Mouse (Mus musculus) forebrain, embryonic 10.5 days (tissue): Measurements from ENCODE around the gene Fh1. TPM values are rescaled to one million over a fixed set of nuclear protein-coding genes. Genes with fewer than 3 reads are reported as not detected.

Experiments used
- DNase-seq: peaks from one replicate; pipeline ENCODE4 v3.0.0-alpha.2; 2017; ENCODE audit warnings: low spot score; ENCODE audit errors: extremely low spot score
- H3K27ac ChIP-seq: fragments of 300-500 bp; sonication (generic); 2 replicates; pipeline ENCODE4 v1.5.1; 2016; ENCODE audit warnings: mild to moderate bottlenecking
- H3K27me3 ChIP-seq: fragments of 300-500 bp; sonication (generic); 2 replicates; pipeline ENCODE4 v1.6.1; 2016; ENCODE audit warnings: mild to moderate bottlenecking; ENCODE audit not compliant: poor library complexity, severe bottlenecking
- H3K36me3 ChIP-seq: fragments of 300-500 bp; sonication (generic); replicated peaks from 2 replicates; pipeline ENCODE4 v1.6.1; 2016; ENCODE audit warnings: mild to moderate bottlenecking, moderate library complexity
- H3K4me1 ChIP-seq: fragments of 300-500 bp; sonication (generic); 2 replicates; pipeline ENCODE4 v1.6.1; 2016
- H3K4me3 ChIP-seq: fragments of 300-500 bp; sonication (generic); 2 replicates; pipeline ENCODE4 v1.5.1; 2016; ENCODE audit warnings: mild to moderate bottlenecking, moderate library complexity
- H3K9me3 ChIP-seq: fragments of 300-500 bp; sonication (generic); 2 replicates; pipeline ENCODE4 v1.6.1; 2016; ENCODE audit warnings: mild to moderate bottlenecking, moderate library complexity
- WGBS: fragments of 180-500 bp; shearing (Covaris S2); methylation state at CpG from one replicate; pipeline ENCODE4 v1.1.7; 2016; 5-methylcytosine and 5-hydroxymethylcytosine counted together
- polyA plus RNA-seq: library from polyadenylated mRNA; unstranded; fragments of >200 nt; fragmentation: Nextera tagmentation; extraction: Ambion mirVana; gene quantifications from 2 replicates; pipeline ENCODE4 v1.2.1, GENCODE M21; 2016

Fh1 gene
- polyA plus RNA-seq, result 122 and 127 TPM in 2 replicates

DNA sequence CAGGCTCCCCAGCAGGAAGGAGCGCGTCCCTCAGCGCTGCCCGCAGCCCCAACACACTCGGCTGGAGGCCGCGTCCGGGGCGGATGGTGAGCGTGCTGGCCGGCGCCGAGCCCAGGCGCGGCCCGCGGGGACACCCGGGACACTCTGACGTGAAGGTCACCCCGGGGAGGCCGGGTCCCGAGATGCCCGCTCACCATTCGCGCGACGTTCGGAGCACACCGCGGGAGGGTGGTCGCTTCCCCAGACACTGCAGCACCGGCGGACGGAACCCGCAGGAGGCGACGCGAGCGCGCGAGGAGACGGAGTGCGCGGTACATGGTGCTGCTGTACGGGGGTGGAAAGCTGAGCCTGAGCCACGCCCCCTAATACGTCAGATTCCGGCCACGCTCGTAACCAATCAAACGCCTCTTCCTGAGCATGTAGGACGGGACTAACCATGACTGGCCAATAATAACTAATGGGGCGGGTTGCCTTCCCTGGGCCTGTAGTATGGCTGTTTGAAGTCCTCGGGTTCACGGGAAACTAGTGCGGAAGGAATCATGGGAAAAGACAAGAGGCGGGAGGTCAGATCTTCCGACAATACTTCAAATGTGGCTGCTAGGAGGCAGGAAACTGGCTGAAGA lies at the start of gene Fh1:
Fh1 (minus strand) TSS at position 379 of the 623 bp plus-strand sequence.
- peak; percentile 93 for DNase-seq
- H3K36me3 ChIP-seq, result peaks cover 2% of the 10 kb centered on the region
- H3K4me3 ChIP-seq, result peak within 1 kb of the TSS; percentile 95
- WGBS, result under 1% methylated on average over 58 of the region's 58 CpGs
- no peaks in the 10 kb centered on the region for H3K27me3 ChIP-seq
- peak within 1 kb of the TSS; percentile 93 for H3K27ac ChIP-seq
- no peaks in the 10 kb centered on the region for H3K9me3 ChIP-seq
- H3K4me1 ChIP-seq, result peaks cover 16% of the 10 kb centered on the region

DNA sequence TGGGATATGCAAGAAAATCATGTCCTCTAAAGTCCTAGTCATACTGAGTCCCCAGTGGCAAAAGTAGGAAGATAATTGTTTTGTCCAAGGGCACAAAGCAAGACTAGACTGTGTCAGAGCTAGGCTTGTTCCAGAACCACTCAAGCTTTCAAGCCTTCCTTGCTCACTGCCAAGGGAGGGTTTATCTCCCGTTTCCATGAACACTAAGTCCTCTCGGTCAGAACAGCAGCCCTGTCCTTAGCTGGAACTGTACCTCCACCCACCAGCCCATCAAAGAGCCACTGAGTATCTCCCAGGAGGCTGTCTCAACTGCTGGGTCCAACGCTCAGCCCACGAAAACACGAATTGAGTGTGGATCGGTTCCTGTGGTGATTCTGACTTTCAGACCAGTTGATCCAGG lies 49.7 kb upstream of the Fh1 start:
- Histone ChIP-seq H3K27ac (no peak overlapping the region), H3K9me3 (no peaks in the 10 kb centered on the region), H3K4me3 (no peak overlapping the region), H3K27me3 (no peaks in the 10 kb centered on the region), H3K4me1 (0 out of 2 replicates have a peak, but pooled peaks cover under 1% of the 10 kb centered on the region), H3K36me3 (no peaks in the 10 kb centered on the region)
- DNase-seq, result no peak
- WGBS, result 93% methylated on average over 6 of the region's 6 CpGs

GRCm38 (mm10) chr1:175673563-175674325 lies 48.3 kb upstream of the Fh1 start:
- DNase-seq, result no peak
- Histone ChIP-seq H3K4me1 (0 out of 2 replicates have a peak, but pooled peaks cover 4% of the 10 kb centered on the region), H3K9me3 (no peaks in the 10 kb centered on the region), H3K36me3 (no peaks in the 10 kb centered on the region), H3K4me3 (no peak overlapping the region), H3K27ac (no peak overlapping the region), H3K27me3 (no peaks in the 10 kb centered on the region)
- 87% methylated on average over 7 of the region's 7 CpGs for WGBS

DNA sequence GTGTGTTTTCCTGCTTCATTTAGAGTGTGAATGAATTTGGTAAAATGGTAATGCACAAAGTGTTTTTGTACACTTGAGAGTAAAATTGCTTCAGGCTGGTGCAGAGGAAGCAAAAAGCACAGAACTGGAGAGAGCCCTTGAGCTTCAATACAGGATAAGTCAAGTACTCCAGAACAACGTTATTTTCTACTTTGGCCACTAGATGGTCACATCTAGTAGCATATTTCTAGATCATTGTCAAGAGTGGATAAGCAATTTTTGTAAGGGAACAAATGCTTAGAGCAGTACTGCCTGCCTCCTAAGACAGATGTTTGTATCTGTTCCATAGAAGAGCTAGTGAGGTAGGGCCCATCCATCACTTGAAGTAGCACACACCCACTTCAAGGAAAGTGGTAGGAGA lies 46.2 kb upstream of the Fh1 start:
- H3K9me3 ChIP-seq, result no peaks in the 10 kb centered on the region
- no peaks in the 10 kb centered on the region for H3K27me3 ChIP-seq
- no peak for DNase-seq
- no peaks in the 10 kb centered on the region for H3K36me3 ChIP-seq
- H3K4me3 ChIP-seq, result no peak overlapping the region
- WGBS, result 54% methylated on average over 1 of the region's 1 CpGs
- H3K4me1 ChIP-seq, result 0 out of 2 replicates have a peak, but pooled peaks cover 4% of the 10 kb centered on the region
- no peak overlapping the region for H3K27ac ChIP-seq

DNA sequence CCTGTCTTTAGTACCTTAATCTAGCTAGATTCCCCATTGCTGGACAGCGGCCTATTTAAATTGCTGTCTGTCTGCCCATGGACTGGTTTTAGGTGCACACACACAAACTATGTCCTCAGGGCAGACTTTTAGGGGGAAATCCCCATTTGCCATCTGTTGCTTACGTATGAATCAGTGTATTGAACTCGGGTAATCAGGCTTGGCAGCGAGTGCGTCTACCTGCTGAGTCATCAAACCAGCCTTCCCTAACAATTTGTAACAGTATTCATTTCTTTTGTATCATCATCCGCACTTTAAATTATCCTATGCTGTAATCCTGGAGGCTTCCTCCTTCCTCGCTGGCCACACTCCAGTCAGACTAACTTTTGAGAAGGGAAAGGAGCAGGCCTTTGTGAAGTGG lies 44.6 kb upstream of the Fh1 start:
- no peak for DNase-seq
- Histone ChIP-seq H3K4me1 (peaks cover 9% of the 10 kb centered on the region; the same call in 1 of the 2 replicates), H3K4me3 (no peak overlapping the region), H3K27ac (no peak overlapping the region), H3K27me3 (no peaks in the 10 kb centered on the region), H3K9me3 (no peaks in the 10 kb centered on the region), H3K36me3 (no peaks in the 10 kb centered on the region)
- 77% methylated on average over 7 of the region's 7 CpGs for WGBS

GRCm38 (mm10) chr1:175669456-175669855 lies 44.0 kb upstream of the Fh1 start:
- Histone ChIP-seq H3K27me3 (no peaks in the 10 kb centered on the region), H3K4me3 (no peak overlapping the region), H3K36me3 (no peaks in the 10 kb centered on the region), H3K4me1 (peaks cover 9% of the 10 kb centered on the region; the same call in 1 of the 2 replicates), H3K27ac (no peak overlapping the region), H3K9me3 (no peaks in the 10 kb centered on the region)
- DNase-seq, result no peak
- 96% methylated on average over 3 of the region's 3 CpGs for WGBS

DNA sequence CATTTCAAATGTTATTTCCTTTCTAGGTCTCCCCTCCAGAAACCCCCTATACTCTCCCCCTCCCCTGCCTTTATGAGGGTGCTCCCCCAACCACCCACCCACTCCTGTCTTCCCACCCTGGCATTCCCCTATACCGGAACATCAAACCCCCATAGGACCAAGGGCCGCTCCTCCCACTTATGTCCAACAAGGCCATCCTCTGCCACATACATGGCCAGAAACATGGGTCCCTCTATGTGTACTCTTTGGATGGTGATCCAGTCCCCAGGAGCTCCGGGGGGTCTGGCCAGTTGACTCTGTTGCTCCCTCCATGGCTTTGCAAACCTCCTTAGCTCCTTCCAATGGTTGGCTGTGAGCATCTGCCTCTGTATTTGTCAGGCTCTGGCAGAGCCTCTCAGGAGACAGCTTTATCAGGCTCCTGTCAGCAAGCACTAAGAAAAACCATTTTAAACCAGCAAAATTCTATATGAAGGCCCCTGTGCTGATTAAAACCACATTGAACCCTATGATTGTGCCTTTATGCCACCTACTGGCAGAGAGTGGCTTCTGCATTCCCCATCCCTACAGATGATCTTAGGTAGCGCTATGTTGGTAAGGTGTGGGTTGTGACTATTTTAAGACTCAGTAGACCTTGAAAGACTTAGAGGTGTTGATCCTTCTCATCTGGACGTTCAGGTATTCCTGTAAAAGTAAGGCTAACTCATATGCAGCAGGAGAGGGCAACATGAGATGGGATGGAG lies 43.4 kb upstream of the Fh1 start:
- no peak overlapping the region for H3K27ac ChIP-seq
- peaks cover 9% of the 10 kb centered on the region; the same call in 1 of the 2 replicates for H3K4me1 ChIP-seq
- WGBS, result 72% methylated on average over 5 of the region's 5 CpGs
- DNase-seq, result no peak
- no peaks in the 10 kb centered on the region for H3K9me3 ChIP-seq
- no peaks in the 10 kb centered on the region for H3K27me3 ChIP-seq
- H3K4me3 ChIP-seq, result no peak overlapping the region
- H3K36me3 ChIP-seq, result no peaks in the 10 kb centered on the region

GRCm38 (mm10) chr1:175659900-175660299 lies 34.5 kb upstream of the Fh1 start:
- Histone ChIP-seq H3K27me3 (no peaks in the 10 kb centered on the region), H3K36me3 (peaks cover 15% of the 10 kb centered on the region), H3K4me3 (no peak overlapping the region), H3K27ac (no peak overlapping the region), H3K9me3 (no peaks in the 10 kb centered on the region), H3K4me1 (no peaks in the 10 kb centered on the region)
- no peak for DNase-seq
- 95% methylated on average over 4 of the region's 4 CpGs for WGBS

DNA sequence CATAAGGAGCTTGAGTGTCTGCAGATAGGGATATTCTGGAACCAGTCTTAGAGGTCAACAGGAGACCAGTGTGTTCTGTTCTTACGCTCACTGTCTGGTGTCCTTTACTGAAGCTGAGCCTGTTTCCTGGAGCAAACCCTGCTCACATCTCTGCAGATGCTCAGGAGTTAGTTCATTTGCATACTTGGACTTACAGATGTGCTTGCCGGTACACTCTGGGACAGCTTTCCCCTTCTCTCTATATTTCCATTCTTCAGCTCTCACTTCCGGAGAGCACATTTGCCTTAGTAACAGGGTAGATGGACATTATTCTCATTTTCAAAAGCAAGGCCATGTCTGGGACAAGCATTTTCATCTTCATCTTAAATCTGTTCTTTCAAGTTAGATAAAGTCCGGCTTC lies 23.2 kb upstream of the Fh1 start:
- DNase-seq, result no peak
- Histone ChIP-seq H3K9me3 (no peaks in the 10 kb centered on the region), H3K4me1 (no peaks in the 10 kb centered on the region), H3K27me3 (no peaks in the 10 kb centered on the region), H3K4me3 (no peak overlapping the region), H3K36me3 (no peaks in the 10 kb centered on the region), H3K27ac (no peak overlapping the region)
- 97% methylated on average over 4 of the region's 4 CpGs for WGBS

GRCm38 (mm10) chr1:175646952-175647351 lies 21.5 kb upstream of the Fh1 start:
- Histone ChIP-seq H3K4me1 (no peaks in the 10 kb centered on the region), H3K36me3 (no peaks in the 10 kb centered on the region), H3K27me3 (no peaks in the 10 kb centered on the region), H3K4me3 (no peak overlapping the region), H3K9me3 (no peaks in the 10 kb centered on the region), H3K27ac (no peak overlapping the region)
- WGBS, result 86% methylated on average over 9 of the region's 9 CpGs
- no peak for DNase-seq

DNA sequence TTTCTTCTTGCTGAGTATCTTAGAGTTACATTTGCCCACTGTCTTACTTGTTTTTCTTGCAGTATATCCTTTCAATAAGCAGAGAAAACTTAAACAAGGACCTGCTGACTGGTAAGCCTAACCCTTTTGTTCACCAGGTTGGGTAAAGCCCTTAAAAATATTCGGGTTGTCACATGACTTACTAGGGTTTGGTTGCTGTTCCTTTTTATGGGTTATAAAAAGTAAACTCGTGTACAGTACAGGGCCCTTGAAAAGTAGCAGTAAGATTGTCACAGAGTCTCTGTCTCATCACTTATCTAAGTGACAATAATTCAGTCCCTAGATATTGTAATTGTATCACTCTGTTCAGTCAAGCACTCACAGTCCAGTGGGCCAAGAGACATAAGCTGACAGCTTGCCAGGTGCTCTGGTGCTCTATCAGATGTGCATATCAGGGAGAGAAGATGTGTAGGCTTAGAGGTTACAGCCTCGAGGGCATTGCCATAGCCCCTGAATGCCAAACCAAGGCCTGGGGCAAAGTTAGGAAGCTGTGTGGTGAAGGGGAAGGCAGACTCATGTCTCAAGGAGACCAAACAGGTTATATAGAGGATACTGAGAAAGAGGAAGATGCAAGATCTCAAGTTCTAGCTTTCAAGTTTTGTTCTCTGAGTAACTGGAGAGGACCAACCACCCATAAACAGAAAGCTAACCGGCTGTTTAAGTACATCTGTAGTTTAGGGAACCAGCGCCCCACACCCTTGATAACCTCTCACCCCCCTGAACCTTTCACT lies 18.2 kb upstream of the Fh1 start:
- no peak for DNase-seq
- Histone ChIP-seq H3K4me1 (no peaks in the 10 kb centered on the region; the same call in 1 of the 2 replicates), H3K27me3 (no peaks in the 10 kb centered on the region), H3K4me3 (no peak overlapping the region), H3K9me3 (no peaks in the 10 kb centered on the region), H3K27ac (no peak overlapping the region), H3K36me3 (no peaks in the 10 kb centered on the region)
- WGBS, result 77% methylated on average over 5 of the region's 5 CpGs

DNA sequence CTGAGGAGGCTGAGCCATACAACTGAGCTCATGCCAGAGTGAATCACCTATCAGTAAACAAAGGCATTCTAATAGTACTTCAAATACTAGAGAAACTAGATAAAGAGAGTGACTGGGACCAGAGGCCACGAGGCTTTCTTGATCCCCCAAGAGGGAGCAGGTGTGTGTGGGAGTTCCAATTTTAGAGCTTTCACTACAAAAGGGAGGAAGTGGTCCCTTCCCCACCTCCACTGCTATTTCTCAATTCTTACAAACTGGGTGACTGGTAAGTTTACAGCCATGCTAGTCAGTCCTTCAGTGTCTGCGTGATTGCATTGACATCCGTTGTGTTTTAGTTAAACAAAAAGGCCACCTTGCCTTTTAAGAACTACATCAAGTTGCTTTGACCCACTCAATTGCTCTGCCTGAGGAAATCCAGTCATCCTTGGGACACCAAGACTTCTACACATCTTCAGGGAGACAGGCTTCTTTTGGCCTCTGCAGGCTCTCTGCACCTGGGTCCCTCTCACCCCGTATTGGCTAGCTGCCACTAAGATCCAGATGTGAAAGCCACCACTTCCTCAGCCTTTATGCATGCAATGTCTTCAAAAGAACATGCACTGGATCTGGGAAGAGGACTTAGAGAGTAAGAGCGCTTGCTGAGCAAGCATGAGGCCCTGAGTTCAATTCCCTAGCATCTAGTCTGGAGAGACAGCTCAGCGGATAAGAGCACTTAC lies 15.2 kb upstream of the Fh1 start:
- no peaks in the 10 kb centered on the region; the same call in 1 of the 2 replicates for H3K4me1 ChIP-seq
- no peak overlapping the region for H3K27ac ChIP-seq
- 89% methylated on average over 6 of the region's 6 CpGs for WGBS
- H3K27me3 ChIP-seq, result no peaks in the 10 kb centered on the region
- no peak for DNase-seq
- no peaks in the 10 kb centered on the region for H3K9me3 ChIP-seq
- H3K4me3 ChIP-seq, result no peak overlapping the region
- H3K36me3 ChIP-seq, result no peaks in the 10 kb centered on the region
